Comparison of ENCODE assay signal across 20 mouse cellular contexts in genomic region chr6:53514862-53515261, GRCm38 (mm10).
DNase-seq lines count a peak whose midpoint lies in the region; ATAC-seq and TF ChIP-seq lines count a peak whose summit lies in the region.
"Had no signal": no experiment of that assay in that cellular context is flagged by ENCODE, and none has a peak within 500 bp of the region (broad histone marks: within the 10 kb centered on the region; RNA-seq: fewer than 3 reads in every experiment).

No protein-coding gene starts in this region.

- 48% methylated on average over 1 of the region's 1 CpGs for WGBS in heart, adult 2 months
- WGBS in heart, embryonic 12.5 days: 45% methylated on average over 1 of the region's 1 CpGs
- WGBS in midbrain, embryonic 10.5 days: 59% methylated on average over 1 of the region's 1 CpGs

- no peak overlapping the region for H3K4me3 ChIP-seq in heart, adult 2 months
- H3K4me3 ChIP-seq in heart, embryonic 12.5 days: no peak overlapping the region
- no peak overlapping the region for H3K4me3 ChIP-seq in left cerebral cortex, adult 2 months
- H3K4me3 ChIP-seq in CH12.LX (replicated peaks in 1 of 3; ENCODE audit: low read depth in 2 of 3, low read length in 2 of 3, poor library complexity in 1 of 3): no peak overlapping the region
- no peak overlapping the region for H3K4me3 ChIP-seq in midbrain, embryonic 10.5 days
- H3K4me3 ChIP-seq: forebrain, embryonic 15.5 days; heart, embryonic 13.5 days; hindbrain, embryonic 15.5 days; limb, embryonic 13.5 days; midbrain, embryonic 12.5 days had no signal

- H3K9me3 ChIP-seq in heart, embryonic 12.5 days (replicated peaks): no peaks in the 10 kb centered on the region
- no peaks in the 10 kb centered on the region for H3K9me3 ChIP-seq in CH12.LX (replicated peaks; ENCODE audit: low read length)
- no peaks in the 10 kb centered on the region for H3K9me3 ChIP-seq in midbrain, embryonic 10.5 days (replicated peaks)
- H3K9me3 ChIP-seq: forebrain, embryonic 15.5 days; heart, embryonic 13.5 days; hindbrain, embryonic 15.5 days; limb, embryonic 13.5 days; midbrain, embryonic 12.5 days had no signal

- TF ChIP-seq EP300 in heart, adult 2 months (IDR thresholded peaks at IDR 0.05; ENCODE audit: insufficient read depth, low read depth, low read length): no peak
- TF ChIP-seq EP300 in CH12.LX (IDR thresholded peaks at IDR 0.05; ENCODE audit: low read length): no peak

- no peaks in the 10 kb centered on the region for H3K36me3 ChIP-seq in heart, adult 2 months (ENCODE audit: control insufficient read depth, insufficient read depth, low read length)
- no peaks in the 10 kb centered on the region for H3K36me3 ChIP-seq in heart, embryonic 12.5 days
- no peaks in the 10 kb centered on the region for H3K36me3 ChIP-seq in CH12.LX (replicated peaks in 1 of 2; ENCODE audit: control insufficient read depth in 1 of 2, insufficient read depth in 1 of 2, low read length in 1 of 2)
- no peaks in the 10 kb centered on the region for H3K36me3 ChIP-seq in midbrain, embryonic 10.5 days
- H3K36me3 ChIP-seq: forebrain, embryonic 15.5 days; heart, embryonic 13.5 days; hindbrain, embryonic 15.5 days; limb, embryonic 13.5 days; midbrain, embryonic 12.5 days had no signal

- TF ChIP-seq POLR2A in heart, adult 2 months (IDR thresholded peaks at IDR 0.05; ENCODE audit: insufficient read depth, low read depth, low read length): no peak
- no peak for TF ChIP-seq POLR2A in CH12.LX (IDR thresholded peaks at IDR 0.05; ENCODE audit: low read depth, low read length)

- no peak overlapping the region for H3K27ac ChIP-seq in heart, adult 2 months
- no peak overlapping the region for H3K27ac ChIP-seq in heart, embryonic 12.5 days (ENCODE audit: poor library complexity, severe bottlenecking)
- no peak overlapping the region for H3K27ac ChIP-seq in left cerebral cortex, adult 2 months
- no peak overlapping the region for H3K27ac ChIP-seq in CH12.LX (ENCODE audit: insufficient read depth, low read depth)
- no peak overlapping the region for H3K27ac ChIP-seq in midbrain, embryonic 10.5 days (replicated peaks)
- H3K27ac ChIP-seq: forebrain, embryonic 15.5 days; heart, embryonic 13.5 days; hindbrain, embryonic 15.5 days; limb, embryonic 13.5 days; liver, embryonic 14.5 days; midbrain, embryonic 12.5 days had no signal

- H3K79me2 ChIP-seq in heart, adult 2 months (replicated peaks; ENCODE audit: control insufficient read depth, insufficient read depth, low read length): no peaks in the 10 kb centered on the region
- no peaks in the 10 kb centered on the region for H3K79me2 ChIP-seq in CH12.LX (replicated peaks; ENCODE audit: control insufficient read depth, extremely low read depth, insufficient read depth, poor library complexity, severe bottlenecking)

- DNase-seq in heart, adult 2 months: no peak
- no peak for DNase-seq in left cerebral cortex, adult 2 months (ENCODE audit: extremely low spot score in 1 of 2, low spot score in 2 of 2)
- DNase-seq in left cerebral cortex, postnatal 10 days (ENCODE audit: extremely low spot score in 1 of 2, low spot score in 2 of 2): no peak
- DNase-seq in CH12.LX (ENCODE audit: extremely low read depth): no peak
- peak; percentile 44 for DNase-seq in lung, postnatal 36 days
- DNase-seq in midbrain, embryonic 10.5 days (ENCODE audit: low spot score): no peak
- DNase-seq: adrenal gland, postnatal 14 days; cerebellum, adult 11 months; cerebellum, postnatal 10 days; heart, postnatal 36 days; kidney, adult 18-20 months; retina, postnatal 1 day; thymus, postnatal 36 days had no signal

- no peak overlapping the region for H3K9ac ChIP-seq in heart, adult 2 months (ENCODE audit: low read depth, low read length)
- H3K9ac ChIP-seq in heart, embryonic 12.5 days: no peak overlapping the region
- H3K9ac ChIP-seq in CH12.LX (ENCODE audit: insufficient read depth, low read depth): no peak overlapping the region
- H3K9ac ChIP-seq: forebrain, embryonic 15.5 days; heart, embryonic 13.5 days; hindbrain, embryonic 15.5 days; limb, embryonic 13.5 days; liver, embryonic 14.5 days; midbrain, embryonic 12.5 days had no signal

- H3K4me2 ChIP-seq in heart, embryonic 12.5 days: no peak overlapping the region
- no peak overlapping the region for H3K4me2 ChIP-seq in CH12.LX (ENCODE audit: insufficient read depth, low read depth, poor library complexity, severe bottlenecking)
- H3K4me2 ChIP-seq: forebrain, embryonic 15.5 days; heart, embryonic 13.5 days; hindbrain, embryonic 15.5 days; limb, embryonic 13.5 days; midbrain, embryonic 12.5 days had no signal

- in situ Hi-C loops in CH12.LX (cut with MboI; ENCODE audit: low pct_ligation_motif_present, low pct_unique_long_range_greater_than_20kb, low sequenced_read_pairs): loop anchor here (25.0 kb wide), 2 partner anchors 122 to 228 kb away; partner anchors contain the start of gene Creb5

- ATAC-seq in heart, embryonic 12.5 days (ENCODE audit: insufficient number of reproducible peaks, low FRiP score): no peak
- ATAC-seq: forebrain, embryonic 15.5 days had no signal

- TF ChIP-seq RAD21 in CH12.LX (IDR thresholded peaks at IDR 0.05; ENCODE audit: low read depth, low read length): peak; percentile 32

- TF ChIP-seq CTCF in heart, adult 2 months (IDR thresholded peaks at IDR 0.05): peak; percentile 47
- TF ChIP-seq CTCF in left cerebral cortex, adult 2 months (IDR thresholded peaks at IDR 0.05): peak; percentile 26
- TF ChIP-seq CTCF in CH12.LX (conservative IDR thresholded peaks at IDR 0.05 in 1 of 2, IDR thresholded peaks at IDR 0.05 in 1 of 2; ENCODE audit: low read depth in 2 of 2, low read length in 2 of 2): peak in 1 of 2 experiments; percentile 55; a peak in 2 of 4 replicates

- intact Hi-C loops in heart, adult 2 months (cut with DNase I): loop anchor here (5.0 kb wide), 1 partner anchor 228 kb away; the partner anchor contains the start of gene Creb5
- intact Hi-C loops in left cerebral cortex, adult 2 months (cut with DNase I): no loop called here
- intact Hi-C loops in left cerebral cortex, postnatal 10 days (cut with DNase I): no loop called here

- H3K4me1 ChIP-seq in heart, adult 2 months (ENCODE audit: control insufficient read depth, insufficient read depth, low read length): peaks cover 5% of the 10 kb centered on the region
- peaks cover 23% of the 10 kb centered on the region for H3K4me1 ChIP-seq in heart, embryonic 12.5 days (replicated peaks)
- peaks cover 8 to 18% of the 10 kb centered on the region in 2 experiments for H3K4me1 ChIP-seq in CH12.LX (ENCODE audit: control insufficient read depth in 1 of 2, insufficient read depth in 2 of 2)
- peaks cover 5% of the 10 kb centered on the region; the same call in 1 of the 2 replicates for H3K4me1 ChIP-seq in midbrain, embryonic 10.5 days
- H3K4me1 ChIP-seq: hindbrain, embryonic 15.5 days; limb, embryonic 13.5 days had no signal

- no peaks in the 10 kb centered on the region for H3K27me3 ChIP-seq in heart, adult 2 months (ENCODE audit: control insufficient read depth, insufficient read depth, low read length)
- no peaks in the 10 kb centered on the region for H3K27me3 ChIP-seq in heart, embryonic 12.5 days (replicated peaks)
- H3K27me3 ChIP-seq in CH12.LX (replicated peaks): no peaks in the 10 kb centered on the region
- H3K27me3 ChIP-seq in midbrain, embryonic 10.5 days (ENCODE audit: low read depth, poor library complexity, severe bottlenecking): no peaks in the 10 kb centered on the region; the same call in 1 of the 2 replicates
- H3K27me3 ChIP-seq: forebrain, embryonic 15.5 days; heart, embryonic 13.5 days; hindbrain, embryonic 15.5 days; limb, embryonic 13.5 days; midbrain, embryonic 12.5 days had no signal

- dilution Hi-C loops in CH12.LX (cut with MboI; ENCODE audit: extremely low pct_ligation_motif_present, extremely low pct_unique_long_range_greater_than_20kb, low sequenced_read_pairs): no loop called here

TF ChIP-seq in CH12.LX, 34 proteins besides CTCF, POLR2A, EP300 and RAD21:
- TF ChIP-seq SMC3 (IDR thresholded peaks at IDR 0.05; ENCODE audit: low read depth, low read length) (peak; percentile 69), SIN3A (IDR thresholded peaks at IDR 0.05; ENCODE audit: low read length) (no peak), PAX5 (IDR thresholded peaks at IDR 0.05; ENCODE audit: low read length) (no peak)
